Mouse (Mus musculus): ENCODE measurements around the gene Gm28372.
"Not testable (repeated sequence)": the region's sequence is repeated elsewhere in the genome, so short reads cannot be mapped to it uniquely, and the experiment has no call there.

Gm28372 gene

DNA sequence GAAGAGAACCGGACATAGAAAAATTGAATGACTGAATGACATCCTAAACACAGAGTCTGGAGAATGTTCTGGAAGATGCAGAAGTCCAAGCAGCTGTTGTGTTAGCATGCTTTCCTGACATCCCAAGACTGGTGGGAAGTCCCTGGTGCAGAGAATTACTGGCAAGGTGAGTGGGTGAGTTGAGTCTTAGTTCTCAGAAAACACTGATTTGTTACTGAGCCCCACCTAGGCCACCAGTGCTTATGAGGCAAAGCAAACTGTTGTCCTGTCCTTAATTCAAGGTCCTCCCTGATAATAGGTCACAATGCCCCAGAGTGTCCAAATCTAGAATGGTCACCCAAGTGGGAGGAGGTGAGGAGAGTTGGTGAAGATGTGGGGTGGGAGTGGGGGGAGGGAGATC lies at the start of gene Gm28372, which contains the start of gene 1700020A23Rik:
Gm28372 (plus strand) TSS at position 301 of the 400 bp plus-strand sequence.
1700020A23Rik (plus strand) TSS at position 321 of the 400 bp plus-strand sequence.
- DNase-seq: no peak

DNA sequence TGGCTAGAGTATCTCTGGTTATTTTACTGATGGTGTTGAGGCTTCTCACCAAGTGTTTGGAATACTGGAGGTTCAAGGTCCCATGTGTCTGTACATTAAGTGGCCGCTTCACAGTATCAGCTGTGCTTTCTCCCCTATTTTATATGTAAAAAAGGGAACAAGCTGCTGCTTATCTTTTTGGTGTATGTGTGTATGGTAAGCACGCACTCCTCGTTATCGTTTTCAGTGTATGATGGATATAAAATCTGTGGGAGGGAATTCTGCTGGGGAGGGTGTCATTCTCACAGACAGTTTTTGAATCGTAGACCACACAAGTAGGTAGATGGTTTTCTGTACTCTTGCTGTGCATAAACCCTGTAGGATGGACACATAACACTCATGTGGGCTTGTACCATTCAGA lies 47.5 kb upstream of the Gm28372 start:
- no peak for DNase-seq

DNA sequence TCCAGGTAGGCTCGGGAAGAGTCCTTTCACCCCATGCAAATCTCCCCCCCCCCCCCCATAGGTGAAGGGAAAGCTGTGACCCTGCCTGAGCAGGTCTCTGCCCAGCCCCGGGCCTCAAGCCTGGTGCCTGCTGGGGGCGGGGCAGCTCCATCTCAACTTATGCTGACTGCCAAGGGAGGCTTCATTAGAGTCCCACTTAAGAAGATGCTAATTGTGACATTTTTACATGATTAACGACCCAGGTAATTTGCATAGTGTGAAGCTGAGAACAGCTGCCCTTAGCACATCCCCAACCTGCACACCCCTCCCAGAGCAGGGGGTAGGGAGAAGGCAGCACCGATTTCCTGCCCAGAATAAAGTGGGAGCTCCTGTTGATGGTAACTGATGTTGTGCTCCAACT lies 46.2 kb upstream of the Gm28372 start:
- no peak for DNase-seq

GRCm38 (mm10) chr2:130362511-130363026 lies 42.5 kb upstream of the Gm28372 start:
- peak; percentile 18 for DNase-seq

GRCm38 (mm10) chr2:130365211-130366094 lies 39.6 kb upstream of the Gm28372 start:
- peak; percentile 22 for DNase-seq

- no peak for DNase-seq
Measured at GRCm38 (mm10) chr2:130367386-130367785, 37.7 kb upstream of the Gm28372 start.

DNA sequence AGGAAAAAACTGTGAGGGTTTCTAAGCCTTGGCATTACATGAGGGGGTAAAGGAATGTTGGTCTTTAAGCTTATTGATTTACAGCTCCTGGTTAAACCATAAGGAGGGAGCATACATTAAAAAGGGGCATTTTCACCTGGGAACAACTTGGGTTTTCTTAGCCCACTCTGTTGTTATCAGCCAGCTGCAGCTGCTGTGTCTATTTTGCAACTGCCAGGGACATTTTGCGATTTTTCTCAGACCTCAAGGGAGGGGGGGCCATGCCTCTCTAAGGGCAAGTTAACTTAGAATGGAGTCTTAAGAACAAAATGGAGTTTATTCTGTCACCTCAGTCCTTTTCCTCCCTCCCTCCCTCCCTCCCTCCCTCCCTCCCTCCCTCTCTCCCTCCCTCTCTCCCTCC lies 32.0 kb upstream of the Gm28372 start:
- DNase-seq: not testable (repeated sequence)

DNA sequence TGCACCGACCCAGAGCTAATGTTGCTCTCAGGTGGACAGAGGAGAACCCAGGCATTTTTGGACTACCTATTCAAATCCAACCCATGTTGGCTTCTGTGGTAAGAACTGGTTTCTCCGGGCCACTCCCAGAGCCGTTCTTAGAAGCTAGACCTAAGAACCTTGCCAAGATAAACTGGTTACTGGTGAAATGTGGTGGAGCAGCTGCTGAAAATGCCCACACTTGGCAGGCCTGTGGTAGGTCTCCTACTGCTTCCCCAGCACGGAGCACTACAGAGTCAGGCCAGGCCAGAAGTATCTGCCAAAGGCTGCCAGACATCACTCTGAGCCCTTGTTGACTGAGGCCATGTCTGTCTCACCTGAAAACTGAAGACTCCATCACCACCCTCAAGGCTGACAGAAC lies 30.1 kb upstream of the Gm28372 start:
- DNase-seq: no peak

GRCm38 (mm10) chr2:130383205-130383604 lies 21.8 kb upstream of the Gm28372 start:
- DNase-seq: no peak

DNA sequence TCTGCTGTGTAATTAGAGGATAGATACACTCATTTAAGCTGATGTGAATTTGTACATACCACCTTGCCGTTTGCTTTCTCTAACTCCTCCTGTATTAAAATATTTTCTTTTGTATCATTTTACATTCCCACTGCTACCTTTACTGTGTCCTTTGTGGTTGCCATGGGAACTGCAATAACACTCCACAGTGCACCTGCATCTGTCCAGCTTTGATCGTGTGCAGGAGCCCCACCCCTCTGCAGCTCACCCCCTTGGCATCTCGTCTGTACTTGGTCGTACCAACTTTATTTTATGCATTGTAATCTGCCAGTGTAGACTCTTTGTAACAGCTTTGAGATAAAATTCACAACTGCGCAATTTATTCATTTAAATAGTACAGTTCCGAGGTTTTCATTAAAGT lies 21.1 kb upstream of the Gm28372 start:
- DNase-seq: peak; percentile 32

DNA sequence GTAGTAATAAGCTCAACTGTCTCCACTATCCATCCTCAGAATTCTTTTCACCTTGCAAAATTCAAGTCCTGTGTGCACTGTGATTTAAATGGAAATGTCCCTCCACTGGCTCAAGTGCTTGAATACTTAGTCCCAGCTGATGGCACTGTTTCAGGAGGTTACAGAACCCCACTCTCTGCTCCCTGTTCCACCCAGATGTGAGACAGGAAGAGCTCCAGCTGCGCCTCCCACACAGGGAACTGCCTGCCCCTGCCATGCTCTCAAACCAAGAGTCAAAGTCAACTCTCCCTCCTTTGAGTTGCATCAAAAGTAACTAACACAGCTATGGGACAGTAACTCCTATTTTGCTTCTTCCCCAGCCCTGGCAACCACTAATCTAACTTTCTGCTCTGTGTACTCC lies 18.8 kb upstream of the Gm28372 start:
- DNase-seq: no peak

DNA sequence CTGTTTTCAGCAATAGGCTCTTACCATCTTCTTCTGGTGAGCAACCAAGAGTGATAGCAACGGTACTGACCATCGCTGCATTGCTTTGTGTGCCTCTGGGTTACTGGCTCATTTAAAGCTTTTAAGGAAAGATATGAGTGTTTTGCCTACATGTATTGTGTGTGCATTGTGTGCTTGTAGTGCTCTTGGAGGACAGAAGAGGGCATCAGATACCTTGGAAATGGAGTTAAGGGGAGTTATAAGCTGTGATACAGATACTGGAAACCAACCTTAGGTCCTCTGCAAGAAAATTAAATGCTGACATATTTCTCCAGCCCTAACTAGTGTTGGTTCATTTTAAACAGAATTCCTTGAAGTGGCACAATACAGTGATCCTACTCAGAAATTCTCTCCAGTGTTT lies 16.2 kb upstream of the Gm28372 start:
- DNase-seq: peak; percentile 21

DNA sequence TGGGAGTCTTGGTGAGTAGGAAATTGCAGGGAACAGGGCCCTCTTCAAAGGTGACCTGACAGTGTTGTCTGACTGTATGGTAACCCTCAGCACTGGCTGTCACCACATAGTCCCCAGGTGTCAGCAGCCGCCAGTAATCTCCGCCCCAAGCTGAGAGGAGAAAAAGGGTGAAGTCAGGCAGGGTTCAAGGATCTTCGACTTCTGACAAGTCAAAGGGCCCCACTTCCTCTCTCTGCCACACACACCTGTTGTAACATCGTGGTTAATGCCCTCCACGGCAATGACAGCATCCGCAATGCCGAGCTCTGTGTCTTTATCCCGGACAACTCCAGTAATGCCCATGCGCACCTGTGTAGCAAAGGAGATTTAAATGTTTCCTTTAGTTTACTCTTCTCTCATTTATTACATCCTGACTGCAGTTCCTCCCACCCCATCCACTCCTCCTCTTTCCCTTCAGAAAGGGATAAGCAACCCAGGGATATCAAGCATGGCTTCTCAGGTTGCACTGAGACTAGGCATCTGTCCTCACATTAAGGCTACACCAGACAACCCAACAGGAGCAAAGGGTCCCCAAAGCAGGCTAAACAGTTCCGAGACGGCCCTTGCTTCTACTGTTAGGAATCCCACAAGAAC lies 13.9 kb upstream of the Gm28372 start:
- DNase-seq: peak; percentile 73

- no peak for DNase-seq
Measured at GRCm38 (mm10) chr2:130392836-130393235, 12.2 kb upstream of the Gm28372 start.

GRCm38 (mm10) chr2:130395696-130396095 lies 9.3 kb upstream of the Gm28372 start:
- DNase-seq: no peak

DNA sequence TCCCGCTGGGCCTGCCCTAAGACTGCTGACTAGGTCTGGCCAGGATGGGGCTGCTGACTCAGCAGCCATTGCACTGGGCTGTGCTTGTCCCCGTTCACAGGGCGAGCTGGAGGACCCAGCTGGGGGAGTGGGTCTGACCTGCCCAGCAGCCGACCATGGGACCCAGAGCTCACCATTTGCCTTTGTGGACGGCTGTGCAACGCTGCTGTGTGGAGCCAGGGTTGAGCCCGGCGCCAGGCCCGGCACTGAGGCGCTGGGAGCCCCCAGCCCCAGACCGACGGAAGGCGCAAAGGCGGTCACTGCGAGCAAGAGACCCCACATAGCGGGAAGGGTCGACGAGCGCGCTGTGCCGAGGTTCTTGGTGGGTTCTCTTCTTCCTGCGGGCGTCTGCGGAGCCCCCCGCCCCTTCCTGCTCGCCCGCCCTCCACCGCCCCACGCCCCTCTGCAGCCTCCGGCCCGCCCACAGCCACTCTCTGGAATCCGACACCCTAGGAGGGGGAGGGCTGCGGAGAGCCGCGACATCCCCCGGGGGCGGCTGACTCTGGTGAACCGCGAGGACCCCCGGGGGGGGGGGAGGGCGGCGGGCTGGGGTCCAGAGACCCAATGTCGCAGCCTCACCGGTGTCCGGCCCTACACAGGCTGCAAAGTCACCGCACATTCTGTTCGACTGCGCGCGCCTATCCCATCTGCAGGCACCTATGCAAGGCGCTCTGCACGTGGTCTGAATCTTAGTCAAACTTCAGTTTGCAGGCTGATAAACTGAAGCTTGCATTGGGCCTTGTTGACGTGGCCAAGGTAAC lies 7.7 kb upstream of the Gm28372 start, which contains the start of gene Cpxm1:
Cpxm1 (minus strand) TSS at position 389 of the 800 bp plus-strand sequence.
- DNase-seq: peak; percentile 25

DNA sequence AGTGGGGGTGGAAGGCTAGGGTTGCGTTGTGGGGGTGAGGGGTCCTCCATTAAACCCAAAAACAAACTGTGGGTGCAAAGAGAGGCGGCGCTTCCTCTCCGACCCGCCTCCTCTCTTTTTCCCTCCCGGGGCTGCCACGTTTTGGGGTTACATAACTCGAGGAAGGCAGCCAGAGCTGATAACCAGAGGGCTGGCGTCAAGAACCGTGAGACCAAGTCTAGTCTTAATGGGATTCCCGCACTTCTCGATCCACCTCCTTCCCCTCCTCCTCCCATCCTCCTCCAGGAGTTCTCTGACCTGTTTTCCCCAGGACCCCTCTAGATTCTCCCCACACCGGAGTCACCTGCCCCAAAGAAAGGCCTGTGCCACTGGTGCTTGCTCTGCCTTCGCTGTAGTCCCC lies 6.9 kb upstream of the Gm28372 start:
- DNase-seq: peak; percentile 19

DNA sequence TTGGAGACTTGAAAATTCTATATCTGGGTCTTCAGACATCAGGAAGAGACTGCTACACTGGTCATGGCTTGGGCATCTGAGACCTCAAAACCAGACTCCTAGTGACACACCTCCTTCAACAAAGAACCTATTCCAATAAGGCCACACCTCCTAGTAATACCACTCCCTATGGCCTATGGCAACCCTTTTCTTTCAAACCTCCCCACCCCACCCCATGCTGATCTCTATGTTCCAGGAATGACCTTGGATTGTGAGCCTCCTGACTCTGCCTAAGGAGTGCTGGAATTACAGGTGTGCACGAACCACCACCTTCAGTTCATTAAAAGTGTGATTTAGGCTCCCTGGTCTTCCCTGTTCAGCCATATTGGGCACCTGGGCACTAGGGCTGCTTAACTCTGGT lies 5.0 kb upstream of the Gm28372 start:
- no peak for DNase-seq

- no peak for DNase-seq
Measured at GRCm38 (mm10) chr2:130401891-130402290, 3.1 kb upstream of the Gm28372 start.

DNA sequence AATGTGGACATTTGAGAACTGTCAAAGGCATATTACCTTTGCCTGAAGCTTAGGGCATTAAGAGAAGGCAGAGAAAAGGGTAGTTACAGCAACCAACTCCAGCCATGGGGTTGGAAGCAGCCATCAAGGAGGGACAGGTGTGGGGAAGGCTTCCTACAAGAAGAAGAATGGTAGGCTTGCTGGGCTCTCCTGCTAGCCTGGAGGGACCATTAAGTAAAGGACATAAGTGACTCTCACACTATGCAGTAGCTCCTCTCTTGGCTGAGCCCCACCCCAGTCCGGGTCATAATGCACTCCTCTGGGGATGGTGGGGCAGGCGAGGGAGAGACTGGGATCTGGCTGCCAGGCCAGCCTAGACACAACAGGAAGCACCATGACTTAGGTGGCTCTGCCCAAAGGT lies 1.1 kb downstream of the Gm28372 start, which contains the start of gene Tmem239:
Tmem239 (plus strand) TSS at position 301 of the 400 bp plus-strand sequence.
- no peak for DNase-seq

DNA sequence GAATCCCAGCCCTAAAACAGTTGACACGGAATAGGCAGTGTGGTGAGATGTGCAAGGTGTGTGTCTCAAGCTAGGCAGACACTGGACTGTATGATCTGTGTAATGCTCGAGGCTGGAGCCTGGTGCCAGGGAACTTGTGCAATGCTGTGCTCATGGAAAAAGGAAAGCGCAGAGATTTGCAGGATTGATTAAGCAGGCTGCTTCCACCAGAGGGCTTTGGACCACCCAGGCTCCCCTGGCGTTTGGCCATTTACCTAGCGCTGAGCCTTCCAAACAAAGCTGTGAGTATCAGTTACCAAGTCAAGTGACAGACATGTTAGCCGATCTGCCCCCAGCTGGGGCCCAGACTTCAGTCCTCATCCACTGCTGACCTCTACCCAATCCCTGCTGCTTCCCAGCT lies 3.2 kb downstream of the Gm28372 start:
- no peak for DNase-seq

DNA sequence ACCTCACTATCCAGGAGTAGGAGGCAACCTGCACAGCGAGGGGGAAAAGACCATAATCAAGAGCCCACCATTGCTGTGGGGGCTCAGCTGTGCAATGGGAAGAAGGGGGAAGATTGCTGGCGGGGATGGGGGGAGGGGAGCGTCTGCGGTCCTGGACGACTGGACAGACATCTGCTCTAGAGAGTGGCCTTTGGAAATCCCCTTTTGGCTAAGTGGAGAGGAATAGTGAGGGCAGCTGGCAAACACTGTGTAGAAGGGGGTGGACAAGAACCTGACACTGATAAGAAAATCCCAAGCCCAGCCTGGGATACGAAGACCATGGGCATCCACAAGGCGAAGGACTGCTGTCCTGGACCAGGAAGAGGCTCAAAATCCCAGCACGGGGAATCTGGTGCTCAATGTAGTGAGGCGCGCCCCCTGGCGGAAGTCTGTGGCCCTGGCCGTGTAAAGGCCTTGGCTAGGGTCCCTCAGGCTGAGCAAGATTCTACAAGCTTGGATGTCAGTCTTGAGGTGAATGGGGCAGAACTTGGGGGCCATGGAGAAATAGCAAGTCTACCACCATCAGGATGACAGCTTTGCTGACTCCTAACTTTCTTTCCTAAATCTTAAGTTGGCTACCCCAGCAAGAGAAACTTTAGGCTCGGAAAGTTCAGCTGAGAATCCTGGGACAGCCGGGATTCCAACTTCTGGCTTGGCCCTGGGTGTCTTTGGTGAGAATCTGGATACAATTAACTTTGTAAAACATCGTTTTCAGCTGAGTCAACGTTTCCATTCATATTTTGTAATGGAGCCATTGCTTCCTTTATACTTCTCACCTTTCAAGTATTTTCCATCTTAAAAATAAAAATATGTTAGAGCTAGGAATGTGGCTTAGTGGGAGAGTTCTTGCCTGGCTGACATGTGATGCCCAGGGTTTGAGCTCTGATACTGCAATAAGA lies 6.8 kb downstream of the Gm28372 start:
- DNase-seq: peak; percentile 76
